Comparison of ENCODE assay signal across 18 mouse cellular contexts in genomic region chr7:142478001-142478400, GRCm38 (mm10). TPM values are rescaled to one million over a fixed set of nuclear protein-coding genes. Genes with fewer than 3 reads are reported as not detected.
DNase-seq lines count a peak whose midpoint lies in the region; ATAC-seq and TF ChIP-seq lines count a peak whose summit lies in the region.
"Had no signal": no experiment of that assay in that cellular context is flagged by ENCODE, and none has a peak within 500 bp of the region (broad histone marks: within the 10 kb centered on the region; RNA-seq: fewer than 3 reads in every experiment).

No protein-coding gene starts in this region.

- peak overlapping the region; percentile 71; the same call in 1 of the 2 replicates for H3K27ac ChIP-seq in heart, postnatal 0 days (ENCODE audit: low read depth)
- no peak overlapping the region for H3K27ac ChIP-seq in midbrain, embryonic 11.5 days (ENCODE audit: low read depth, low read length)
- no peak overlapping the region for H3K27ac ChIP-seq in midbrain, postnatal 0 days (ENCODE audit: low read depth, low read length)
- H3K27ac ChIP-seq in limb, embryonic 13.5 days = peak overlapping the region; percentile 44; the same call in 1 of the 2 replicates
- H3K27ac ChIP-seq: layer of hippocampus, adult 2 months; liver, embryonic 12.5 days had no signal

- no peak for ATAC-seq in heart, postnatal 0 days (ENCODE audit: insufficient read depth, low read depth)
- no peak for ATAC-seq in midbrain, embryonic 11.5 days (ENCODE audit: low FRiP score)
- no peak for ATAC-seq in midbrain, postnatal 0 days (ENCODE audit: low FRiP score)
- ATAC-seq in limb, embryonic 13.5 days (ENCODE audit: low FRiP score, low read depth) = no peak
- ATAC-seq: CD4-positive, CD25-positive, alpha-beta regulatory T cell, adult 4 months; forebrain, embryonic 14.5 days; liver, embryonic 12.5 days had no signal

- H3K36me3 ChIP-seq in heart, postnatal 0 days (replicated peaks; ENCODE audit: control insufficient read depth, insufficient read depth, low read length) = no peaks in the 10 kb centered on the region
- H3K36me3 ChIP-seq in midbrain, embryonic 11.5 days (ENCODE audit: control insufficient read depth, insufficient read depth, low read length) = no peaks in the 10 kb centered on the region
- H3K36me3 ChIP-seq in midbrain, postnatal 0 days (ENCODE audit: insufficient read depth, low read length) = no peaks in the 10 kb centered on the region
- H3K36me3 ChIP-seq in limb, embryonic 13.5 days = no peaks in the 10 kb centered on the region
- H3K36me3 ChIP-seq: liver, embryonic 12.5 days had no signal

- H3K9ac ChIP-seq in heart, postnatal 0 days (replicated peaks; ENCODE audit: low read depth, low read length) = peak overlapping the region; percentile 2; the same call in 1 of the 2 replicates
- H3K9ac ChIP-seq in midbrain, embryonic 11.5 days (ENCODE audit: low read length) = no peak overlapping the region
- no peak overlapping the region for H3K9ac ChIP-seq in midbrain, postnatal 0 days (replicated peaks; ENCODE audit: low read length, poor library complexity, severe bottlenecking)
- H3K9ac ChIP-seq in limb, embryonic 13.5 days = no peak overlapping the region
- H3K9ac ChIP-seq: liver, embryonic 12.5 days had no signal

- no peaks in the 10 kb centered on the region for H3K27me3 ChIP-seq in heart, postnatal 0 days (ENCODE audit: control insufficient read depth, insufficient read depth, low read length)
- no peaks in the 10 kb centered on the region for H3K27me3 ChIP-seq in midbrain, embryonic 11.5 days (ENCODE audit: control insufficient read depth, insufficient read depth, low read length)
- no peaks in the 10 kb centered on the region for H3K27me3 ChIP-seq in midbrain, postnatal 0 days (ENCODE audit: insufficient read depth, low read length)
- no peaks in the 10 kb centered on the region for H3K27me3 ChIP-seq in limb, embryonic 13.5 days

- H3K9me3 ChIP-seq in heart, postnatal 0 days (replicated peaks; ENCODE audit: control insufficient read depth, low read length) = no peaks in the 10 kb centered on the region
- no peaks in the 10 kb centered on the region for H3K9me3 ChIP-seq in midbrain, embryonic 11.5 days (ENCODE audit: control insufficient read depth, low read length)
- H3K9me3 ChIP-seq in midbrain, postnatal 0 days (ENCODE audit: low read length) = no peaks in the 10 kb centered on the region
- no peaks in the 10 kb centered on the region for H3K9me3 ChIP-seq in limb, embryonic 13.5 days
- H3K9me3 ChIP-seq: liver, embryonic 12.5 days had no signal

- TF ChIP-seq EP300 in heart, postnatal 0 days (IDR thresholded peaks at IDR 0.05; ENCODE audit: low read depth) = no peak

- peaks cover 43% of the 10 kb centered on the region for H3K4me1 ChIP-seq in heart, postnatal 0 days (ENCODE audit: control insufficient read depth, insufficient read depth)
- peaks cover 16% of the 10 kb centered on the region for H3K4me1 ChIP-seq in midbrain, embryonic 11.5 days (ENCODE audit: control insufficient read depth, insufficient read depth, low read length)
- peaks cover 6% of the 10 kb centered on the region for H3K4me1 ChIP-seq in midbrain, postnatal 0 days (ENCODE audit: insufficient read depth, low read length)
- peaks cover 74% of the 10 kb centered on the region for H3K4me1 ChIP-seq in limb, embryonic 13.5 days

- peak overlapping the region; percentile 45 for H3K4me2 ChIP-seq in heart, postnatal 0 days (ENCODE audit: low read depth, low read length)
- no peak overlapping the region for H3K4me2 ChIP-seq in midbrain, embryonic 11.5 days
- no peak overlapping the region for H3K4me2 ChIP-seq in midbrain, postnatal 0 days (ENCODE audit: low read depth, low read length, poor library complexity, severe bottlenecking)
- H3K4me2 ChIP-seq in limb, embryonic 13.5 days (replicated peaks) = no peak overlapping the region
- H3K4me2 ChIP-seq: liver, embryonic 12.5 days had no signal

- TF ChIP-seq CTCF in heart, postnatal 0 days (IDR thresholded peaks at IDR 0.05; ENCODE audit: low read depth) = no peak
- TF ChIP-seq CTCF in midbrain, postnatal 0 days (IDR thresholded peaks at IDR 0.05) = no peak

- no peak for DNase-seq in heart, postnatal 0 days (ENCODE audit: low spot score)
- DNase-seq in heart, adult 18-20 months = no peak
- peak; percentile 14 for DNase-seq in midbrain, embryonic 11.5 days (ENCODE audit: low spot score, missing footprints)
- DNase-seq in midbrain, postnatal 0 days (ENCODE audit: low spot score) = no peak
- no peak for DNase-seq in cerebellum, postnatal 4 days (ENCODE audit: low spot score in 2 of 2)
- DNase-seq in urinary bladder, postnatal 14 days (ENCODE audit: low spot score) = no peak
- DNase-seq: adrenal gland, postnatal 36 days; cerebellum, postnatal 25 days; gastrocnemius, postnatal 10 days; kidney, adult 8-10 months; thymus, adult 2 months had no signal

- peak overlapping the region; percentile 12; the same call in 1 of the 2 replicates for H3K4me3 ChIP-seq in heart, postnatal 0 days (ENCODE audit: low read depth, low read length)
- H3K4me3 ChIP-seq in midbrain, embryonic 11.5 days (ENCODE audit: low read depth, low read length) = no peak overlapping the region
- no peak overlapping the region for H3K4me3 ChIP-seq in midbrain, postnatal 0 days (ENCODE audit: low read depth, low read length)
- H3K4me3 ChIP-seq in limb, embryonic 13.5 days = no peak overlapping the region
- H3K4me3 ChIP-seq: layer of hippocampus, adult 2 months; liver, embryonic 12.5 days had no signal

- WGBS in heart, postnatal 0 days = 81% methylated on average over 6 of the region's 6 CpGs
- WGBS in midbrain, embryonic 11.5 days = 86% methylated on average over 6 of the region's 6 CpGs
- WGBS in midbrain, postnatal 0 days = 90% methylated on average over 6 of the region's 6 CpGs
- 91% methylated on average over 6 of the region's 6 CpGs for WGBS in limb, embryonic 13.5 days

RNA-seq across cellular contexts. Expression of gene Lsp1, which starts 17.4 kb away (rescaled TPM):
- total RNA-seq in heart, postnatal 0 days (2014; rRNA removed; ENCODE audit: low replicate concordance) = 20.8 and 84.4 TPM in 2 replicates
- 47.7 and 53.1 TPM in 2 replicates for polyA plus RNA-seq in heart, postnatal 0 days (2015; fragmentation: Nextera tagmentation; extraction: Ambion mirVana)
- total RNA-seq in heart, adult 18-20 months (2021) = 10 to 100 TPM; 24.7 to 33.1 TPM
- 11.1 and 13.1 TPM in 2 replicates for polyA plus RNA-seq in midbrain, embryonic 11.5 days (2014; fragmentation: Nextera tagmentation; extraction: Ambion mirVana)
- total RNA-seq in midbrain, postnatal 0 days (2014; rRNA removed) = 5.1 and 11.0 TPM in 2 replicates
- 5.3 and 8.7 TPM in 2 replicates for polyA plus RNA-seq in midbrain, postnatal 0 days (2015; fragmentation: Nextera tagmentation; extraction: Ambion mirVana)
- 46.3 and 49.8 TPM in 2 replicates for polyA plus RNA-seq in limb, embryonic 13.5 days (2015; fragmentation: Nextera tagmentation; extraction: Ambion mirVana)

RNA-seq across cellular contexts. Expression of gene Tnnt3, which starts 20.6 kb away (rescaled TPM):
- total RNA-seq in heart, postnatal 0 days (2014; rRNA removed; ENCODE audit: low replicate concordance) = 0.73 and 11.0 TPM in 2 replicates
- polyA plus RNA-seq in heart, postnatal 0 days (2015; fragmentation: Nextera tagmentation; extraction: Ambion mirVana) = 2.5 and 3.2 TPM in 2 replicates
- total RNA-seq in heart, adult 18-20 months (2021) = under 1 TPM in 1 of 2 experiments, not detected in 1; 0.67 TPM
- polyA plus RNA-seq in midbrain, embryonic 11.5 days (2014; fragmentation: Nextera tagmentation; extraction: Ambion mirVana) = 0.77 and 2.0 TPM in 2 replicates
- 1.3 and 1.5 TPM in 2 replicates for total RNA-seq in midbrain, postnatal 0 days (2014; rRNA removed)
- polyA plus RNA-seq in midbrain, postnatal 0 days (2015; fragmentation: Nextera tagmentation; extraction: Ambion mirVana) = 2.0 and 3.1 TPM in 2 replicates
- 60.9 and 62.3 TPM in 2 replicates for polyA plus RNA-seq in limb, embryonic 13.5 days (2015; fragmentation: Nextera tagmentation; extraction: Ambion mirVana)
- total RNA-seq: layer of hippocampus, adult 2 months; left cerebral cortex, postnatal 10 days had no signal
- polyA plus RNA-seq: liver, embryonic 12.5 days had no signal

RNA-seq across cellular contexts. Expression of gene Tnni2, which starts 36.4 kb away (rescaled TPM):
- not detected in 2 replicates for total RNA-seq in heart, postnatal 0 days (2014; rRNA removed; ENCODE audit: low replicate concordance)
- polyA plus RNA-seq in heart, postnatal 0 days (2015; fragmentation: Nextera tagmentation; extraction: Ambion mirVana) = 8.9 and 9.9 TPM in 2 replicates
- 1 to 10 TPM; 1.8 to 2.6 TPM for total RNA-seq in heart, adult 18-20 months (2021)
- 0.47 and 0.96 TPM in 2 replicates for polyA plus RNA-seq in midbrain, embryonic 11.5 days (2014; fragmentation: Nextera tagmentation; extraction: Ambion mirVana)
- total RNA-seq in midbrain, postnatal 0 days (2014; rRNA removed) = not detected in 2 replicates
- polyA plus RNA-seq in midbrain, postnatal 0 days (2015; fragmentation: Nextera tagmentation; extraction: Ambion mirVana) = 0.46 and 0.56 TPM in 2 replicates
- 45.2 and 47.5 TPM in 2 replicates for polyA plus RNA-seq in limb, embryonic 13.5 days (2015; fragmentation: Nextera tagmentation; extraction: Ambion mirVana)
- total RNA-seq: layer of hippocampus, adult 2 months had no signal
- polyA plus RNA-seq: CD4-positive, CD25-positive, alpha-beta regulatory T cell, adult 4 months had no signal

RNA-seq across cellular contexts. Expression of gene Syt8, which starts 43.4 kb away (rescaled TPM):
- 18.0 TPM in 1 of 2 replicates, not detected in the other for total RNA-seq in heart, postnatal 0 days (2014; rRNA removed; ENCODE audit: low replicate concordance)
- 0.10 TPM in 1 of 2 replicates, not detected in the other for polyA plus RNA-seq in heart, postnatal 0 days (2015; fragmentation: Nextera tagmentation; extraction: Ambion mirVana)
- not detected for total RNA-seq in heart, adult 18-20 months (2021)
- polyA plus RNA-seq in midbrain, embryonic 11.5 days (2014; fragmentation: Nextera tagmentation; extraction: Ambion mirVana) = not detected in 2 replicates
- not detected in 2 replicates for total RNA-seq in midbrain, postnatal 0 days (2014; rRNA removed)
- polyA plus RNA-seq in midbrain, postnatal 0 days (2015; fragmentation: Nextera tagmentation; extraction: Ambion mirVana) = not detected in 2 replicates
- 1.2 and 1.4 TPM in 2 replicates for polyA plus RNA-seq in limb, embryonic 13.5 days (2015; fragmentation: Nextera tagmentation; extraction: Ambion mirVana)
- total RNA-seq: adrenal gland, postnatal 36 days; layer of hippocampus, adult 2 months; left cerebral cortex, postnatal 10 days had no signal
- polyA plus RNA-seq: CD4-positive, CD25-positive, alpha-beta regulatory T cell, adult 4 months; forebrain, embryonic 14.5 days; hindbrain, embryonic 11.5 days; liver, embryonic 12.5 days had no signal

RNA-seq across cellular contexts. Expression of gene Mrpl23, which starts 54.5 kb away (rescaled TPM):
- 87.2 and 90.9 TPM in 2 replicates for total RNA-seq in heart, postnatal 0 days (2014; rRNA removed; ENCODE audit: low replicate concordance)
- 14.9 TPM in 2 replicates for polyA plus RNA-seq in heart, postnatal 0 days (2015; fragmentation: Nextera tagmentation; extraction: Ambion mirVana)
- 10 to 100 TPM; 12.2 to 29.0 TPM for total RNA-seq in heart, adult 18-20 months (2021)
- 13.9 and 16.6 TPM in 2 replicates for polyA plus RNA-seq in midbrain, embryonic 11.5 days (2014; fragmentation: Nextera tagmentation; extraction: Ambion mirVana)
- total RNA-seq in midbrain, postnatal 0 days (2014; rRNA removed) = 56.3 and 60.8 TPM in 2 replicates
- 24.6 and 30.1 TPM in 2 replicates for polyA plus RNA-seq in midbrain, postnatal 0 days (2015; fragmentation: Nextera tagmentation; extraction: Ambion mirVana)
- polyA plus RNA-seq in limb, embryonic 13.5 days (2015; fragmentation: Nextera tagmentation; extraction: Ambion mirVana) = 27.3 and 35.1 TPM in 2 replicates

Comparison
In these comparisons a context has a peak if more than half of its experiments do, and no peak if none do; other contexts are left out.
1. H3K27ac ChIP-seq: peak in heart, postnatal 0 days (single experiment) and limb, embryonic 13.5 days (single experiment); none in midbrain, embryonic 11.5 days (single experiment) and midbrain, postnatal 0 days (single experiment).
2. RNA of gene Tnnt3, which starts 20.6 kb away (polyA plus RNA-seq): 60.9 to 62.3 TPM in limb, embryonic 13.5 days; 2.0 to 3.1 TPM in midbrain, postnatal 0 days, 2.5 to 3.2 TPM in heart, postnatal 0 days and 0.77 to 2.0 TPM in midbrain, embryonic 11.5 days; every median in the first group is over 10 times any median in the second.